Mouse (Mus musculus) neural tube, embryonic 12.5 days (tissue): ENCODE data around the gene Prx. TPM values are rescaled to one million over a fixed set of nuclear protein-coding genes. Genes with fewer than 3 reads are reported as not detected.

Experiments
- ATAC-seq: fragments of 200-750 bp; cut with Nextera tagmentation; 2 replicates; pipeline ENCODE4 v1.8.0; 2017; ENCODE audit warnings: low read depth, mild to moderate bottlenecking, moderate TSS enrichment, moderate library complexity; ENCODE audit not compliant: low FRiP score
- H3K27ac ChIP-seq: fragments of 300-500 bp; sonication (generic); 2 replicates; pipeline ENCODE4 v1.5.1; 2016
- H3K27me3 ChIP-seq: fragments of 300-500 bp; sonication (generic); replicated peaks from 2 replicates; pipeline ENCODE4 v1.6.1; 2016; ENCODE audit warnings: mild to moderate bottlenecking
- H3K36me3 ChIP-seq: fragments of 300-500 bp; sonication (generic); 2 replicates; pipeline ENCODE4 v1.6.1; 2016; ENCODE audit warnings: mild to moderate bottlenecking
- H3K4me1 ChIP-seq: fragments of 300-500 bp; sonication (generic); 2 replicates; pipeline ENCODE4 v1.6.1; 2016
- H3K4me2 ChIP-seq: fragments of 300-500 bp; sonication (generic); replicated peaks from 2 replicates; pipeline ENCODE4 v1.6.1; 2016; ENCODE audit warnings: mild to moderate bottlenecking
- H3K4me3 ChIP-seq: fragments of 300-500 bp; sonication (generic); 2 replicates; pipeline ENCODE4 v1.5.1; 2016
- H3K9ac ChIP-seq: fragments of 300-500 bp; sonication (generic); 2 replicates; pipeline ENCODE4 v1.6.1; 2016; ENCODE audit warnings: mild to moderate bottlenecking
- H3K9me3 ChIP-seq: fragments of 300-500 bp; sonication (generic); 2 replicates; pipeline ENCODE4 v1.6.1; 2016; ENCODE audit warnings: mild to moderate bottlenecking
- WGBS: fragments of 180-500 bp; shearing (Covaris S2); methylation state at CpG from one replicate; pipeline ENCODE4 v1.1.7; 2016; 5-methylcytosine and 5-hydroxymethylcytosine counted together
- polyA plus RNA-seq: library from polyadenylated mRNA; unstranded; fragments of >200 nt; fragmentation: Nextera tagmentation; extraction: Ambion mirVana; gene quantifications from 2 replicates; pipeline ENCODE4 v1.2.1, GENCODE M21; 2016

Prx gene
- polyA plus RNA-seq, 1 experiment from 2014 or later, result 2.8 TPM

- Histone ChIP-seq H3K36me3 (peaks cover 66% of the 10 kb centered on the region), H3K9me3 (no peaks in the 10 kb centered on the region), H3K4me1 (no peaks in the 10 kb centered on the region), H3K4me3 (no peak overlapping the region), H3K27ac (no peak overlapping the region), H3K27me3 (no peaks in the 10 kb centered on the region), H3K4me2 (no peak overlapping the region), H3K9ac (no peak overlapping the region)
- WGBS, result 87% methylated on average over 10 of the region's 10 CpGs
- ATAC-seq, result no peak
Observed at GRCm38 (mm10) chr7:27531707-27532106, 32.6 kb downstream of the Prx start.

- no peaks in the 10 kb centered on the region for H3K27me3 ChIP-seq
- peaks cover 72% of the 10 kb centered on the region for H3K36me3 ChIP-seq
- no peaks in the 10 kb centered on the region for H3K4me1 ChIP-seq
- H3K4me2 ChIP-seq, result no peak overlapping the region
- WGBS, result 94% methylated on average over 9 of the region's 9 CpGs
- ATAC-seq, result no peak
- H3K9me3 ChIP-seq, result no peaks in the 10 kb centered on the region
- no peak overlapping the region for H3K9ac ChIP-seq
- no peak overlapping the region for H3K27ac ChIP-seq
- no peak overlapping the region for H3K4me3 ChIP-seq
Observed at GRCm38 (mm10) chr7:27532480-27533050, 33.4 kb downstream of the Prx start.

DNA sequence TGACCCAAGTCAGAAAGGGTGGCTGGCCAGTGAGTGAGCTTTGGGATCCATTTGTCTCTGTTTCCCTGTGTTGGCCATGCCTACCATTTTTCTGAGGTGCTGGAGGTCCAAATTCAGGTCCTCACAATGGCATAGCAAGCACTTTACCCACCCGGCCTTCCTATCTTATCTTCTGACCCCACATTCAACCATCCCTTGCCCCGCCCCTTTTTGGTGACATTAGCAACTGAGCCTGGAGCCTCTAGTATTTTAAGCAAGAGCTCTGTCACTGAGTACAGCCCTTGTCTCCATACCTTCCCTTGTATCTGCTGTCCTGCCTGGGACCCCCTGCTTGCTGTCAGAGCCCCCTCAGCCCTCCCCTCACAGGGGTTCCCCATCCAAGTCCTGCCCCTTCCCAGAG lies 36.3 kb downstream of the Prx start:
- no peak overlapping the region for H3K4me3 ChIP-seq
- 95% methylated on average over 2 of the region's 2 CpGs for WGBS
- no peak overlapping the region for H3K9ac ChIP-seq
- H3K4me1 ChIP-seq, result no peaks in the 10 kb centered on the region
- H3K27me3 ChIP-seq, result no peaks in the 10 kb centered on the region
- H3K36me3 ChIP-seq, result peaks cover 81% of the 10 kb centered on the region
- H3K9me3 ChIP-seq, result no peaks in the 10 kb centered on the region
- ATAC-seq, result no peak
- H3K27ac ChIP-seq, result no peak overlapping the region
- H3K4me2 ChIP-seq, result no peak overlapping the region

DNA sequence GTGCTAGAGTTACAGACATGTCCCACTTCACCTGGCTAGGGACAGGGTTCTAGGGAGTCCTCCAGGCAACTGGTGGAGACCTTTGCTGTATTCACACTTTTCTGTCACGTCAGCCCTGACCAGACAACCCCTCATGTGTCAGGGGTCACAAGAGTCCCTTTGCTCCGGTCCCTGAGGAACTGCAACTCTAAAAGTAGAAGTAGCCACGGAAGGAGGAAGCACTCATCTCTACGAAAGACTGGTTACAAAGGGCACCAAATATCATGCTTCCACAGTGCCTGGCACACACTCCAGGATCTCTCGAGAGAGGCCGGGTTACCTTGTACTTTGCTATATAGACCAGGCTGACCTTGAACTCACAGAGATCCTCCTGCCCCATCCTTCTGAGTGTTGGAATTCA lies 37.5 kb downstream of the Prx start:
- no peak for ATAC-seq
- no peaks in the 10 kb centered on the region for H3K9me3 ChIP-seq
- peaks cover 8% of the 10 kb centered on the region for H3K4me1 ChIP-seq
- WGBS, result 95% methylated on average over 6 of the region's 6 CpGs
- no peaks in the 10 kb centered on the region for H3K27me3 ChIP-seq
- peaks cover 75% of the 10 kb centered on the region for H3K36me3 ChIP-seq
- H3K4me2 ChIP-seq, result no peak overlapping the region
- no peak overlapping the region for H3K27ac ChIP-seq
- H3K9ac ChIP-seq, result no peak overlapping the region
- H3K4me3 ChIP-seq, result no peak overlapping the region

DNA sequence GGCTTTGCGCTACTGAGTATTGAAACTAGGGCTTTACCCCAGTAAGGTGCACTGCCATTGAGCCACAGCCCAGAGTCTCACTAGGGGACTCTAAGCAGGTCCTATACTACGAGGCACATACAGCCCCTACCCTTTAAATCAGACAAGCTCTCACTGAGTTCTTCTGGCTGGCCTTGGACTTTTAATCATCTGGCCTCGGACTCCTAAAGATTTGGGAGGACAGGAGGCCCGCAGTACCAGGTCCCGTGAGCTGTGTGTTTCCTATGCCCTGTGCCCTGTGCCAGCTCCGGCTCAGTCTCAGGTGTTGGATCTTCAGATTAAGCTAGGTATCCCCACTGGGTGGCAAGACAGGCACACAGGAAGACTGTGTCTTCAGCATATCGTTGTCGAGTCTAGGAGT lies 38.9 kb downstream of the Prx start:
- Histone ChIP-seq H3K9me3 (no peaks in the 10 kb centered on the region), H3K9ac (no peak overlapping the region), H3K4me3 (no peak overlapping the region), H3K27me3 (no peaks in the 10 kb centered on the region), H3K4me1 (peaks cover 11% of the 10 kb centered on the region), H3K27ac (no peak overlapping the region), H3K36me3 (peaks cover 63% of the 10 kb centered on the region), H3K4me2 (no peak overlapping the region)
- 81% methylated on average over 8 of the region's 8 CpGs for WGBS
- no peak for ATAC-seq

DNA sequence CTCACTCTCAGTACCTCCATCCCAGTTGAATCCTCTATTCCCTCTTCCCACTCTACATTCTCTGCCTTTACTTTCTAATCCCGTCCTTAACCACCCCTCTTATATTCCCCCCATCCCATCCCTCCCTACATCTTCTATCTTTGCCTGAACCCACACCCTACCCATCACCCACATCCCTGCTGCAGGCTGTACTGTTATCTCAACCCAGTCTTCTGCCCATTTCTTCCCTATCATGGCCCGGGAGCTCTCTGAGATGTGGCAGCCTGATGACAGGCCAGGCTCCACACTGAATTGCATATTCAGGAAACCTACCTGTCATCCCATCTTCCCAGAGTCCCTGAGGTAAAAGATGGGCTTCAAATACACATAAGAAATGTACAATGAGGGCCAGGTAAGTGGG lies 39.7 kb downstream of the Prx start:
- Histone ChIP-seq H3K4me1 (peaks cover 11% of the 10 kb centered on the region), H3K27me3 (no peaks in the 10 kb centered on the region), H3K4me2 (no peak overlapping the region), H3K9ac (no peak overlapping the region), H3K36me3 (peaks cover 55% of the 10 kb centered on the region), H3K9me3 (no peaks in the 10 kb centered on the region), H3K4me3 (no peak overlapping the region), H3K27ac (no peak overlapping the region)
- WGBS, result 93% methylated on average over 2 of the region's 2 CpGs
- ATAC-seq, result no peak

DNA sequence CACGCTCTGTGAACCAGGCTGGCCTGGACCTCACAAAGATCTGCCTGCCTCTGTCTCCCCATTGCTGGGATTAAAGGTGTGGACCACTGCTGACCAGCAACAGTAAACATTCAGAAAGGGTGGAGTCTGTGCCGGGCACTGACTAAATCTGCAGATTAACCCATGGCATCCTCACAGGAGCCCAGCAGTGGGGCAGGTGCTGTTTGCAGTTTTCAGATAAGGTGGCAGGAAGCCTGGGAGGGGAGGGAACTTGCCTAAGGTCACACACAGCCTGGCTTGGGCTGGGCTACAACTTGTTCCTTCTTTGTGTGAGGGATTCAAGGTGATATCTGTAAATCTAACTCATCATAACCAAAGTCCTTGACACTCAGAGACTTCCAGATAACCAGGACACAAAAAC lies 41.4 kb downstream of the Prx start:
- Histone ChIP-seq H3K9ac (no peak overlapping the region), H3K4me1 (peaks cover 11% of the 10 kb centered on the region), H3K9me3 (no peaks in the 10 kb centered on the region), H3K4me2 (no peak overlapping the region), H3K36me3 (peaks cover 44% of the 10 kb centered on the region), H3K27me3 (no peaks in the 10 kb centered on the region), H3K27ac (no peak overlapping the region), H3K4me3 (no peak overlapping the region)
- no peak for ATAC-seq
- 85% methylated on average over 2 of the region's 2 CpGs for WGBS

DNA sequence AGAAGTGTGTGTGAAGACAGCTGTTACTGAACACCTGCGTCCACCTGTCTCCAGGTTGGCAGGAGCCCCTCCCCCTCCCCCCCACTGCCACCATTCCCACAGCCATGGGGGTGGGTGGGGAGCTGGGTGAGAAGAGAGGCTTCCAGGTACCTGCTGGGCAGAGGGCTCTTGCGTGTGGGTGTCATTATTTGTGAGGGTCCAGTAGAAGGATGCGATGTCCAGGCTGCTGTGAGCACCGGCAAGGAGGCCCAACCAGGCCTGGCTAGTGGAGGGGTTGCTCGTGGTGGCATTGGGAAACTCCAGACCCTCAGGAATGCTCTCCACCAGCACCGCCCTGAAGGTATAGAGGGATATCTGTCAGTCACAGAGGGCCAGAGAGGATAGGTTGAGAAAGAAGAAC lies 41.8 kb downstream of the Prx start:
- no peak overlapping the region for H3K27ac ChIP-seq
- H3K4me3 ChIP-seq, result no peak overlapping the region
- 87% methylated on average over 6 of the region's 6 CpGs for WGBS
- H3K9ac ChIP-seq, result no peak overlapping the region
- ATAC-seq, result no peak
- H3K27me3 ChIP-seq, result no peaks in the 10 kb centered on the region
- peaks cover 40% of the 10 kb centered on the region for H3K36me3 ChIP-seq
- no peaks in the 10 kb centered on the region for H3K9me3 ChIP-seq
- H3K4me2 ChIP-seq, result 0 out of 2 replicates have a peak overlapping the region, but pooled peaks have one; percentile 74
- peaks cover 11% of the 10 kb centered on the region for H3K4me1 ChIP-seq

GRCm38 (mm10) chr7:27541431-27541830 lies 42.3 kb downstream of the Prx start:
- H3K27ac ChIP-seq, result no peak overlapping the region
- H3K4me2 ChIP-seq, result peak overlapping the region; percentile 74
- no peak overlapping the region for H3K4me3 ChIP-seq
- peak; percentile 25; the same call in 1 of the 2 replicates for ATAC-seq
- 78% methylated on average over 16 of the region's 16 CpGs for WGBS
- no peaks in the 10 kb centered on the region for H3K9me3 ChIP-seq
- peaks cover 35% of the 10 kb centered on the region for H3K36me3 ChIP-seq
- H3K9ac ChIP-seq, result 0 out of 2 replicates have a peak overlapping the region, but pooled peaks have one; percentile 65
- H3K4me1 ChIP-seq, result peaks cover 11% of the 10 kb centered on the region
- H3K27me3 ChIP-seq, result no peaks in the 10 kb centered on the region

GRCm38 (mm10) chr7:27541922-27542321 lies 42.8 kb downstream of the Prx start:
- Histone ChIP-seq H3K27me3 (no peaks in the 10 kb centered on the region), H3K36me3 (peaks cover 31% of the 10 kb centered on the region), H3K27ac (no peak overlapping the region), H3K4me1 (peaks cover 11% of the 10 kb centered on the region), H3K4me3 (peak overlapping the region; percentile 50; the same call in 1 of the 2 replicates), H3K9ac (peak overlapping the region; percentile 65), H3K4me2 (peak overlapping the region; percentile 74), H3K9me3 (no peaks in the 10 kb centered on the region)
- WGBS, result 69% methylated on average over 5 of the region's 5 CpGs
- ATAC-seq, result no peak

DNA sequence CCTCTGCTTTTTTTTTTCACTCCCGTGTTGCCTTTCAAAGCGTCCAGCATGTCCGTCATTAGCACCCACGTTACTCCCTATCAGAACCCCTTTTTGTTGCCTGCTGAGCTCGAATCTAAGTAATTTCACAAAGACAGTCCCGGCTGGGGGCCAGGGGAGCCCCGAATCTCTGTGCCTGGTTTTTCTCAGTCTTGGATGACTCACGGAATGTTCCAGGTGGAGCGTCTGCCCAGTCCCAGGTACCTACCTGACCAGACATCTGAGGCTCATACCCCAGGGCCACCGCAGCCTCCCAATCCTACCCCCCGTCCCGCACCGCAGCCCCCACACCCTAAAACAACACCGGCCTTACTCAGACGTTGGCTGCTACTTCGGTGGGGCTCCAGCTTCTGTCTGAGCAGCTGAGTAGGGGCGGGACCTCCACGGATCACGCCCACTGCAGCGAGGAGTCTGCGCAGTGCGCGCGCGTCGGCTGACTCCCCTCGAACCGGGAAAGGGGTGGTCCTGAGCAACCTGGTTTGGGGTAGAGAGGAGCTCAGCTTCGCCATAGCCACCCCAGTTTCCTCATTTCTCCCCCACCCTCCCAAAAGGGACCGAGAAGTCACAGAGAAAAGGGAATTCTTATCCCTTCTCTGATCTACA lies 43.4 kb downstream of the Prx start:
- Histone ChIP-seq H3K27ac (no peak overlapping the region), H3K4me3 (peak overlapping the region; percentile 50), H3K9me3 (no peaks in the 10 kb centered on the region), H3K9ac (peak overlapping the region; percentile 65), H3K36me3 (peaks cover 26% of the 10 kb centered on the region), H3K27me3 (no peaks in the 10 kb centered on the region), H3K4me1 (peaks cover 11% of the 10 kb centered on the region), H3K4me2 (peak overlapping the region; percentile 74)
- peak; percentile 92 for ATAC-seq
- 4% methylated on average over 30 of the region's 30 CpGs for WGBS

DNA sequence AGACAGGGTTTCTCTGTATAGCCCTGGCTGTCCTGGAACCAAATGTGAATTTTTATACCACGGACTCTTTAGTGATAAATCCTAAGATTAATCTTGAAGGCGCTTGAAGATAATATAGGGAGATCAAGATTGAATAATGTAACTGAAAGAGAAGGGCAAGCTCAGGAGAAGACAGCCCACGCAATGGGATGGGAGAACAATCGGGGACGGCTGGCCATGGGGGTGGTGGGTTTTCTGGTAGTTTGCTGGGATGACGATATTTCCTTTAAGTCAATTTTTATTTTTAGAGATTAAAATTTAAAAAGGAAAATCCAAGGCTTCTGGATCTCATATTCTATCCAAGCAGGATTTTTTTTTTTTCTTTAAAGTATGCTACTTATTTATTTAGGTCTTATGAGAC lies 43.9 kb downstream of the Prx start:
- Histone ChIP-seq H3K9me3 (no peaks in the 10 kb centered on the region), H3K27me3 (no peaks in the 10 kb centered on the region), H3K9ac (peak overlapping the region; percentile 65; the same call in 1 of the 2 replicates), H3K4me2 (peak overlapping the region; percentile 74), H3K4me3 (peak overlapping the region; percentile 50), H3K27ac (no peak overlapping the region), H3K36me3 (peaks cover 23% of the 10 kb centered on the region), H3K4me1 (peaks cover 11% of the 10 kb centered on the region)
- ATAC-seq, result no peak
- WGBS, result 60% methylated on average over 6 of the region's 6 CpGs

- Histone ChIP-seq H3K4me2 (no peak overlapping the region), H3K27me3 (no peaks in the 10 kb centered on the region), H3K36me3 (peaks cover 21% of the 10 kb centered on the region), H3K4me3 (no peak overlapping the region), H3K9ac (no peak overlapping the region), H3K9me3 (no peaks in the 10 kb centered on the region), H3K27ac (no peak overlapping the region), H3K4me1 (peaks cover 11% of the 10 kb centered on the region)
- ATAC-seq, result no peak
- 87% methylated on average over 4 of the region's 4 CpGs for WGBS
Observed at GRCm38 (mm10) chr7:27543851-27544250, 44.7 kb downstream of the Prx start.
